Mouse (Mus musculus) kidney, adult 2 months (tissue): ENCODE results near the gene Lhfpl2.

Experiments
- CTCF ChIP-seq: fragments of 200-500 bp; conservative IDR thresholded peaks from 2 replicates; pipeline ENCODE4 v1.5.1; 2011; ENCODE audit warnings: low read depth, mild to moderate bottlenecking, control low read depth, low read length, moderate library complexity, mixed read lengths; ENCODE audit not compliant: insufficient read depth, insufficient read length
- POLR2A ChIP-seq: fragments of 200-500 bp; IDR thresholded peaks from one replicate; pipeline ENCODE4 v1.6.1; 2011; ENCODE audit warnings: low read depth, low read length, control low read depth

DNA sequence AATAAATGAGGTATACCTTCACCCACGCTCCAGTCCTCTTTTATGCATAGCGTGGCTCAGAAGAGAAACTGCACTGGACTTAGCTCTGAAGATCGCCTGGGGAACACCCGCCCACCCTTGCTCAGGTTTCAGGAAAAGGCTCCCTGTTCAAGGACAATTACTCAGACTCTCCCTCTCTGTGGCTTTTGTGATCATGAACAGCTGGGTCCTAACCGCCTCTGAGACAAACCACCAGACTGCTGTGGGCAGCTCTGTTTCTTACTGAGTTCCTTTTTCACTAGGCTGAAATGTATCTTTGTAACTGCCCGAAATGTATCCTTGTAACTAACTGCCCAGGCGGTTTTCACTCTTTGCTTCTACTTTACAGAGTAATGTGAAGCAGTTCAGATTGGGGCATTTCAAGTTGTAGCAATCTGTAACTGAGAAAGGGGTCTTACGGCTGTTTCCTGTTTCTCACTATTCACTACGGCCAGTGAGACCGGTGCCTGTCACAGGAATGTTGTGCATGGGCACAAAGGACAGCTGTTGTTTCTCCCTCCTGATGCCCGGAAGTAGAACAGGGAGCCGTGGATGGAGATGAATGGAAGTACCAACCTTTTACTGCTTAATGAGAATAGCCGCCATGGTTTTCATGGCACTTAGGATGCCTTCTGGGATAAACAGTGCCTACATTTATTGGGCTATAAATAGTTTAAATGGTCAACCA lies 59.3 kb downstream of the Lhfpl2 start:
- TF ChIP-seq CTCF (no peak), POLR2A (no peak)
